Mouse (Mus musculus) lung, postnatal 0 days (tissue): ENCODE measurements at regions not wholly inside any gene's neighbourhood (a gene's known extent, or its start where the extent isn't known, plus 50 kb on each side); places are given as distances from the start of the nearest gene placed in this dataset.
"Not testable (repeated sequence)": the region's sequence is repeated elsewhere in the genome, so short reads cannot be mapped to it uniquely, and the experiment has no call there.

Experiments used
- CTCF ChIP-seq: IDR thresholded peaks from 2 replicates; pipeline ENCODE4 v1.5.1; 2016; ENCODE audit warnings: antibody characterized with exemption, mild to moderate bottlenecking
- EP300 ChIP-seq: IDR thresholded peaks from 2 replicates; pipeline ENCODE4 v1.6.1; 2016; ENCODE audit warnings: antibody characterized with exemption, mild to moderate bottlenecking, control low read depth

DNA sequence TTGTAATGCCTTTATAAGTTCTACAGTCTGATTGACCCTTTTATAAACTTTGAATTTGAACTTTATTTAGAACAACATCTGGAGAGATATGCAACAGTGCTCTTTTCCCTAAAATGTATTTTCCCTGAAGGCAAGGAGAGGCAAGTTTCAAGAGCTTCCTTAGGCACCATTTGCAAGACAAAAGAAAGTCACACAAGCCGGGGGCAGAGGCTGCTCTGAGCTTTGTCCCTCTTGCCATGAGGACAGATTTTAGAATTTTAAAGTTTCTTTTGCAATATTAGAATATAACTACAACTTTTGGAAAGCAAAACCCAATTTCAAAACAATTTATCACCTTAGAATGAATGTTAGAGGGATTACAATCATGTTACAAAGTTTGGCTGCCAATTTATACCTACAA, 103.7 kb downstream of the Vmn2r79 start:
- TF ChIP-seq EP300, CTCF: not testable (repeated sequence)
